Mouse (Mus musculus): Measurements from ENCODE around the gene Slco1c1.
"Not testable (repeated sequence)": the region's sequence is repeated elsewhere in the genome, so short reads cannot be mapped to it uniquely, and the experiment has no call there.

Slco1c1 gene

GRCm38 (mm10) chr6:141568559-141568946, 44.4 kb downstream of the Slco1c1 start:
- ChIA-PET POLR2A (no interaction called here), CTCF (interaction anchor here in 1 of 4 experiments (0.7 kb wide), 1 partner anchor 199 kb away, joined by 5 read pairs; no protein-coding TSS in a partner anchor)

- POLR2A ChIA-PET = interaction anchor here in 1 of 4 experiments (1.1 kb wide), 1 partner anchor 42 kb away, joined by 3 read pairs; no protein-coding TSS in a partner anchor
These were observed 52.6 kb downstream of the Slco1c1 start for GRCm38 (mm10) chr6:141576646-141577200.

GRCm38 (mm10) chr6:141584791-141585403, 60.7 kb downstream of the Slco1c1 start:
- ChIA-PET CTCF (no interaction called here), POLR2A (no interaction called here)

More at GRCm38 (mm10) chr6:141576646-141577200, 52.6 kb downstream of the Slco1c1 start:
- CTCF ChIA-PET = no interaction called here

GRCm38 (mm10) chr6:141590002-141590401, 65.8 kb downstream of the Slco1c1 start:
- CTCF ChIA-PET = no interaction called here
- POLR2A ChIA-PET = no interaction called here

GRCm38 (mm10) chr6:141590598-141591200, 66.5 kb downstream of the Slco1c1 start:
- POLR2A ChIA-PET, CTCF ChIA-PET: not testable (repeated sequence)

- CTCF ChIA-PET = no interaction called here
- POLR2A ChIA-PET = interaction anchor here in 1 of 4 experiments (0.6 kb wide), 1 partner anchor 225 kb away, joined by 4 read pairs; no protein-coding TSS in a partner anchor
These were observed 71.9 kb downstream of the Slco1c1 start for GRCm38 (mm10) chr6:141596081-141596480.

GRCm38 (mm10) chr6:141597037-141597436, 72.9 kb downstream of the Slco1c1 start:
- POLR2A ChIA-PET = no interaction called here
- CTCF ChIA-PET = no interaction called here

- ChIA-PET CTCF (interaction anchor here in 1 of 4 experiments (0.6 kb wide), 1 partner anchor 780 kb away, joined by 5 read pairs; no protein-coding TSS in a partner anchor), POLR2A (interaction anchor here in 1 of 4 experiments (0.6 to 0.8 kb wide), 2 partner anchors 238 to 1436 kb away, joined by 3 to 5 read pairs; no protein-coding TSS in a partner anchor)
These were observed 76.8 kb downstream of the Slco1c1 start for GRCm38 (mm10) chr6:141600940-141601339.

- ChIA-PET POLR2A (no interaction called here), CTCF (no interaction called here)
These were observed 86.6 kb downstream of the Slco1c1 start for GRCm38 (mm10) chr6:141610702-141611260.

- CTCF ChIA-PET = no interaction called here
- POLR2A ChIA-PET = no interaction called here
These were observed 89.8 kb downstream of the Slco1c1 start for GRCm38 (mm10) chr6:141614017-141614416.

GRCm38 (mm10) chr6:141615348-141615747, 91.2 kb downstream of the Slco1c1 start:
- CTCF ChIA-PET = no interaction called here
- POLR2A ChIA-PET = no interaction called here
